In the genomic region with DNA sequence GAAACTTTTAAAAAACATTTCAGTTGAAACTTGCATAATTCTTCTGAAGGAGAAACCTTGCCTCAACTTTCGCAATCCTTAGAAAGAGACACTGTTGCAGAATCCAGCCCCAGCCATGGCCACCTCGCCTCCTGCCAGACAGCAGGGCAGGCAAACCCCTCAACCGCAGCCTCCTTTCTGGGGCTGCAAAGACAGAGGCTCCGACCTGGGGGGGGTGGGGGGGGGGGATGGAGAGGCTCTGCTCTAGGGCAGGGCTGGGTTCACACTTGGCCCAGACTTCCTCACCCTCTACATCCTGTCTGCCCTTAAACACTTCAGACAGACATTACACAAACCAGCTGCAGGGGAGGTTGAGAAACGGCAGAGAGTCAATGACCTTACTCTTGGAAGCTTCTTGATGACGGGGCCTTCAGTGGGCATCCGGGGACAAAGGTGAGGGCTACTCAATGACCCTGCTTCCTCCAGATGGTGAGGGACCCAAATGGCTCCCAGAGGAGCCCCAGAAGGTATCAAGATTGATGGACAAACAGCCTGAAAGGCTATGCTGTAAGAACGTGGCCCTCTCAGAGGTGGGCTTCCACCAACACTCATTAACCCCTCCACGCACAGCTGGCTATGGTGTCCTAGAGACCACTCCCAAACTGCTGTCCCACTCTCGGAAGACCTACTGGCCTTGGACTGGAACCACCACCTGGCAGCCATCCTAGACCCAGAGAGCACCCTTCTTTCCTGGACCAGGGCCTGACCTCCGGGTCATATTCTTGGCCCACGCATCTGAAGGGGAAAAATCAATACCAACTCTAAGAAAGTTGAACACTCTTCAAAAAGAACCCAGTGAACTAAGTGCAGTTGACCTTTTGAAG, we compare ENCODE assay signal across 9 mouse cellular contexts. TPM values are rescaled to one million over a fixed set of nuclear protein-coding genes. Genes with fewer than 3 reads are reported as not detected.
DNase-seq lines count a peak whose midpoint lies in the region; ATAC-seq and TF ChIP-seq lines count a peak whose summit lies in the region.
"Had no signal": no experiment of that assay in that cellular context is flagged by ENCODE, and none has a peak within 500 bp of the region (broad histone marks: within the 10 kb centered on the region; RNA-seq: fewer than 3 reads in every experiment).

No protein-coding gene starts in this region.

- H3K27me3 ChIP-seq in hindbrain, embryonic 16.5 days (replicated peaks; ENCODE audit: control insufficient read depth, insufficient read depth, low read length) = no peaks in the 10 kb centered on the region
- H3K27me3 ChIP-seq in liver, embryonic 15.5 days = peaks cover 44% of the 10 kb centered on the region
- H3K27me3 ChIP-seq in neural tube, embryonic 11.5 days (ENCODE audit: control insufficient read depth, insufficient read depth, low read length) = no peaks in the 10 kb centered on the region
- H3K27me3 ChIP-seq: Patski had no signal

- no peaks in the 10 kb centered on the region for H3K36me3 ChIP-seq in hindbrain, embryonic 16.5 days (ENCODE audit: control insufficient read depth, insufficient read depth, low read length)
- no peaks in the 10 kb centered on the region for H3K36me3 ChIP-seq in liver, embryonic 15.5 days (replicated peaks)
- H3K36me3 ChIP-seq in neural tube, embryonic 11.5 days (ENCODE audit: control insufficient read depth, insufficient read depth, low read length) = no peaks in the 10 kb centered on the region; the same call in 1 of the 2 replicates

- peak overlapping the region; percentile 94 for H3K4me3 ChIP-seq in gastrocnemius, adult 2 months
- H3K4me3 ChIP-seq in cortical plate, adult 2 months (ENCODE audit: insufficient read depth, low read length) = no peak overlapping the region
- H3K4me3 ChIP-seq in hindbrain, embryonic 16.5 days (ENCODE audit: low read length) = no peak overlapping the region
- no peak overlapping the region for H3K4me3 ChIP-seq in liver, embryonic 15.5 days (replicated peaks)
- H3K4me3 ChIP-seq in neural tube, embryonic 11.5 days (ENCODE audit: low read depth, low read length) = no peak overlapping the region; the same call in 1 of the 2 replicates

- H3K27ac ChIP-seq in gastrocnemius, adult 2 months = peak overlapping the region; percentile 86
- peak overlapping the region; percentile 9; the same call in 1 of the 2 replicates for H3K27ac ChIP-seq in cortical plate, adult 2 months (ENCODE audit: insufficient read depth, low read length)
- no peak overlapping the region for H3K27ac ChIP-seq in hindbrain, embryonic 16.5 days (ENCODE audit: low read depth, low read length)
- no peak overlapping the region for H3K27ac ChIP-seq in liver, embryonic 15.5 days (replicated peaks)
- H3K27ac ChIP-seq in neural tube, embryonic 11.5 days (ENCODE audit: low read depth, low read length) = no peak overlapping the region

- intact Hi-C loops in gastrocnemius, adult 2 months (cut with DNase I) = loop anchor here (2.0 kb wide), 1 partner anchor 45 kb away; no protein-coding TSS in a partner anchor

- no peaks in the 10 kb centered on the region for H3K9me3 ChIP-seq in hindbrain, embryonic 16.5 days (ENCODE audit: control insufficient read depth, low read length)
- no peaks in the 10 kb centered on the region for H3K9me3 ChIP-seq in liver, embryonic 15.5 days (replicated peaks)
- H3K9me3 ChIP-seq in neural tube, embryonic 11.5 days (ENCODE audit: control insufficient read depth, low read length) = no peaks in the 10 kb centered on the region

- peak overlapping the region; percentile 16 for H3K4me2 ChIP-seq in hindbrain, embryonic 16.5 days (ENCODE audit: low read length)
- H3K4me2 ChIP-seq in liver, embryonic 15.5 days = peak overlapping the region; percentile 23
- peak overlapping the region; percentile 24; the same call in 1 of the 2 replicates for H3K4me2 ChIP-seq in neural tube, embryonic 11.5 days (ENCODE audit: low read depth)

- DNase-seq in gastrocnemius, adult 2 months = peak; percentile 61
- DNase-seq in gastrocnemius, postnatal 10 days = no peak
- no peak for DNase-seq in neural tube, embryonic 11.5 days (ENCODE audit: low spot score)
- no peak for DNase-seq in urinary bladder, postnatal 14 days (ENCODE audit: low spot score)

- H3K9ac ChIP-seq in hindbrain, embryonic 16.5 days (ENCODE audit: low read depth, low read length) = no peak overlapping the region
- no peak overlapping the region for H3K9ac ChIP-seq in liver, embryonic 15.5 days
- H3K9ac ChIP-seq in neural tube, embryonic 11.5 days (ENCODE audit: low read length) = no peak overlapping the region

- 58% methylated on average over 12 of the region's 12 CpGs for WGBS in hindbrain, embryonic 16.5 days
- 39% methylated on average over 12 of the region's 12 CpGs for WGBS in liver, embryonic 15.5 days (ENCODE audit: insufficient replicate concordance)
- 43% methylated on average over 12 of the region's 12 CpGs for WGBS in neural tube, embryonic 11.5 days

- no peak for TF ChIP-seq CTCF in gastrocnemius, adult 2 months (IDR thresholded peaks at IDR 0.05)
- TF ChIP-seq CTCF in cortical plate, adult 2 months (IDR thresholded peaks at IDR 0.05; ENCODE audit: extremely low read depth, insufficient read depth, low read length) = no peak

- peaks cover 43% of the 10 kb centered on the region for H3K4me1 ChIP-seq in cortical plate, adult 2 months (ENCODE audit: control insufficient read depth, insufficient read depth, low read length)
- peaks cover 81% of the 10 kb centered on the region for H3K4me1 ChIP-seq in hindbrain, embryonic 16.5 days (ENCODE audit: control insufficient read depth, insufficient read depth, low read depth, low read length)
- H3K4me1 ChIP-seq in liver, embryonic 15.5 days (replicated peaks) = peaks cover 91% of the 10 kb centered on the region
- peaks cover 76% of the 10 kb centered on the region for H3K4me1 ChIP-seq in neural tube, embryonic 11.5 days (ENCODE audit: control insufficient read depth, insufficient read depth, low read length)

- ATAC-seq in hindbrain, embryonic 16.5 days = no peak
- ATAC-seq in liver, embryonic 15.5 days (ENCODE audit: insufficient read depth) = peak; percentile 14; the same call in 1 of the 2 replicates
- ATAC-seq in neural tube, embryonic 11.5 days (ENCODE audit: insufficient read depth, low FRiP score, low TSS enrichment) = no peak
- ATAC-seq in cerebellum, adult (ENCODE audit: insufficient number of reproducible peaks, low FRiP score, low TSS enrichment) = no peak
- ATAC-seq: Patski had no signal

- TF ChIP-seq POLR2A in cortical plate, adult 2 months (IDR thresholded peaks at IDR 0.05; ENCODE audit: extremely low read depth, insufficient read depth, low read length) = no peak

RNA-seq across cellular contexts. Expression of a gene that starts 4.9 kb away (rescaled TPM):
- total RNA-seq in gastrocnemius, adult 2 months (2021) = 10 to 100 TPM; 28.5 to 35.6 TPM
- total RNA-seq in gastrocnemius, postnatal 10 days (2021) = 10 to 100 TPM; 68.1 to 79.6 TPM
- polyA plus RNA-seq in cortical plate, adult 2 months (2012; rRNA removed) = 69.0 and 70.3 TPM in 2 replicates
- 11.1 TPM in 2 replicates for polyA plus RNA-seq in hindbrain, embryonic 16.5 days (2015; fragmentation: Nextera tagmentation; extraction: Ambion mirVana)
- 2.1 and 2.6 TPM in 2 replicates for polyA plus RNA-seq in liver, embryonic 15.5 days (2015; fragmentation: Nextera tagmentation; extraction: Ambion mirVana)
- 15.1 and 16.6 TPM in 2 replicates for polyA plus RNA-seq in neural tube, embryonic 11.5 days (2014; fragmentation: Nextera tagmentation; extraction: Ambion mirVana)

RNA-seq across cellular contexts. Expression of a gene that starts 32.1 kb away (rescaled TPM):
- total RNA-seq in gastrocnemius, adult 2 months (2021) = 1 to 10 TPM; 4.6 to 6.1 TPM
- 10 to 100 TPM; 18.9 to 26.4 TPM for total RNA-seq in gastrocnemius, postnatal 10 days (2021)
- 36.5 and 37.5 TPM in 2 replicates for polyA plus RNA-seq in cortical plate, adult 2 months (2012; rRNA removed)
- polyA plus RNA-seq in hindbrain, embryonic 16.5 days (2015; fragmentation: Nextera tagmentation; extraction: Ambion mirVana) = 72.1 and 72.5 TPM in 2 replicates
- 18.2 and 19.7 TPM in 2 replicates for polyA plus RNA-seq in liver, embryonic 15.5 days (2015; fragmentation: Nextera tagmentation; extraction: Ambion mirVana)
- 96.6 and 98.1 TPM in 2 replicates for polyA plus RNA-seq in neural tube, embryonic 11.5 days (2014; fragmentation: Nextera tagmentation; extraction: Ambion mirVana)

Comparison
In these comparisons a context has a peak if more than half of its experiments do, and no peak if none do; other contexts are left out.
1. H3K27ac ChIP-seq: peak in gastrocnemius, adult 2 months (single experiment) and cortical plate, adult 2 months (single experiment); none in hindbrain, embryonic 16.5 days (single experiment), liver, embryonic 15.5 days (single experiment) and neural tube, embryonic 11.5 days (single experiment).
2. Peak in every context shown above with its lines, with median percentiles within 50 percentile points of each other: H3K4me2 ChIP-seq.